Mouse (Mus musculus) gastrocnemius, adult 8-10 months (tissue): ENCODE measurements around the gene Agpat3. TPM values are rescaled to one million over a fixed set of nuclear protein-coding genes. Genes with fewer than 3 reads are reported as not detected.

Experiments
- DNase-seq, 2 experiments: peaks; one replicate each; pipeline ENCODE4 v3.0.0; 2022; ENCODE audit warnings: low spot score in 2 of 2
- total RNA-seq, 4 experiments: library from RNA; stranded (reverse); gene quantifications; 2 replicates each; pipeline ENCODE4 v1.2.4; 2022

The Agpat3 gene
- 100 to 1,000 TPM; 107 to 126 (median 122) TPM for total RNA-seq

- DNase-seq: peak; percentile 23 to 27
Observed at GRCm38 (mm10) chr10:78351887-78352665, at the start of gene Agpat3. TSS of gene Agpat3 (minus strand) at chr10:78352489.

DNA sequence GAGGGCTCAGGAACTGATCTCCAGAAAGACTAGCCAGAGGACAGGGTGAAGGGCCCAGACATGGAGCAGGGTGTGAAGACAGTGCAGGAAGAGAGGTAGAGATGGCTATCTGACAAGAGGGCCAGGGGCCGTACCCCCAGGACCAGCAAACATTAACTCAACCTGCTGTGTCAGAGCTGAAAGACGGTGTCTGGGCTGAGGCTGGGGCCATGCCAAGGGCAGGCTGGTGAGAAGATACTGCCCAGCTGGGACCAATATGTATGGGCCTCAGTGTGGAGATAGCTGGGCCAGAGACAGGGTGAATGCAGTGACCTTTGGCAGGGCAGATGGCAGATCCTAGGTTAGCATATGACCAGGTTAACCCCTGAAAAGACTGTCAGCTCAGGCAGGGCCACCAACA, 48.8 kb upstream of the Agpat3 start:
- DNase-seq: no peak

- DNase-seq: no peak
Observed at GRCm38 (mm10) chr10:78399090-78399657, 46.9 kb upstream of the Agpat3 start.

- DNase-seq: no peak
Observed at GRCm38 (mm10) chr10:78396625-78396885, 44.3 kb upstream of the Agpat3 start.

DNA sequence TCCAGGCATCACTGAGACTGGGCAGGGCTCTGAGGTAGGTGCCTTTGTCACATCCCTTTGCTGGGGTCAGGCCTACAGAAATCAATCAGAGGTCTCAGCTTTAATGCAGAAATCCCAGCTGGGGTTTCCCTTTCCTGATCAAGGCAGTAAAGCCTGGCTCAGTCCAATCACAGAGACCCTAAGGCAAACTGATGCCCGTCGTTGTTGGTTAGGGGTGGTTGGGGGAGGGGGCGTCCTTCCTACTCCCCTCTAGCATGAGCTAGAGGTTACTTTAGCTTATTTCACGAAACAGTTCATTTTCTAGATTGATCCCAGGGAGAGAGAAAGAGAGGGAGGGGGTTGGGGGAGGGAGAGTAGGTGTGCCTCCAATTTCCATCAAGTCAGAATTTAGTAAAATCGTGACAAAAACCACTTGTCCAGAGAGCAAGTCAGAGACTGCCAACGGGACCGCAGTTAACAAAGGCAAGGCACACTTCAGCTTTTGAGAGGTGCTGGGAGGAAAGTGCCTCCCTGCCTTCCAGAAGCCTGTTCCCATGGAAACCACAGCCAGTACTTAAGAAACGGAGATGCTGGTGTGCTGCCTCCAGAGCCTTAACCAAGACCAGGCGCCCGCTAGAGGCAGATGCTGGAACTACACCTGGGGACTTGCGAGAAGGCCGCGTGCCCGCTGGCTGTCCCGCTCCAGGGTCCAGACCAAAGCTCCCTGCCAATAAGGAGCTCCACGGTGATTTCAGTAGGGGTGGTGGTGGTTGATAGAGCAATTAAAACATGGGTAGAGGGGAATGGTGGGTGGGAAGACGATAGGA, 43.7 kb upstream of the Agpat3 start:
- DNase-seq: peak; percentile 79 to 84

DNA sequence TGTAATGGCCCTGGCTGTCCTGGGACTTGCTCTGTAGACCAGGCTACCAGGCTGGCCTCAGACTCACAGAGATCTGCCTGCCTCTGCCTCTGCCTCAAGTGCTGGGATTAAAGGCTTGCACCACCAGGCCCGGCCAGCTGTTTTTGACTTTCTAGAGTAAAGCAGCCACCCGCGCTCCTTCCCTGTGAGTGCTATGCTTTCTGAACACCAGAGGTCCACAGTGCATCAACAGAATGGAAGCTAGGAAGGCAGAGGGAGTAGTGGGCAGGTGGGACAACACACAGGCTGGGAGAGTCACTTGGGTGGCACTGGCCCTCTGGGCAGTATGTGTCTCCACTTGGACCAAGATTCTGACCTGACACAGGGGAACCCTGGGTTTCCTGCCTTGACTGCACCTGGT, 43.1 kb upstream of the Agpat3 start:
- DNase-seq: no peak

- DNase-seq: peak; percentile 59 to 64
Observed at GRCm38 (mm10) chr10:78392072-78392471, 39.8 kb upstream of the Agpat3 start.

DNA sequence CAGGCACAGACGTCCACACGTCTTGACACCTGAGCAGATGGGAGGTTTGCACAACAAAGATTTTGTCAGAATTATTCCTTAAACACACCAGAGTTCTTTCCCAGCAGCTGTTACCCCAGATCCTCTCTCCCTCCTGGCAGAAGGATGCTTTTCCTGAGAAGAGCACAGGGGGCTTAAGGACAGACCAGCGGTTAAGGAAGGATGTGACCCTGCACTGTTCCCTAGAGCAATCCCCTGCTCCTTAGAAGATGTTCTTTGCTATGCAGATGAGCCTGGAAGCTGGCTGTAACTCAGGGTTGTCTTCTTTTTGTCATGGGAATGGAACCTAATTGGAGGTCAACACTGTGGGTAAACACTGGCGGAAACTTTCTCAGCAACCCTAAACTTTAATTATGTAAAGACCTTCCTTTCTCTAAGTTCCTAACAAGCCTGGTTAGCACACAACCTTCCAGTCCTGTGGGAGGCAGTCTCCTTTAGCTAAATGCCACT, 38.7 kb upstream of the Agpat3 start:
- no peak for DNase-seq

GRCm38 (mm10) chr10:78388216-78388980, 36.1 kb upstream of the Agpat3 start:
- no peak for DNase-seq

DNA sequence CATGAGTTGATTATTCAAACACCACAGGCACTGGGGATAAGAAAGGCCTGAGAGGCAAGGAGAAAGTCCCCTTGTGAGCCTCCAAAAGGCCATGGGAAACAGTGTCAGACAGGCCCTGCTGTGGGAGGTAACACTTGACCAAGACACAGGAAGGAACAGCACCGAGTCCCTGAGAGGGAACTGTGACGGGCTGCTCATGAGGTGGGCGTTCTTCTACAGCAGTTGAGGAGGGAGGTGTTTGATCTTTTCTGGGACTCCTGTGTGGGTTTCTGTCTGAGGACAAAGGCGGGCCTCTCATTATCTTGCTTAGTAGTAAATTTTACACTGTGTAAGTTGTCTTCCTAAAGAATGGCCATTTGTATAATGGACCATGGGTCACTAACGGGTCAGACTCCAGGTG, 33.2 kb upstream of the Agpat3 start:
- no peak for DNase-seq

GRCm38 (mm10) chr10:78383567-78383966, 31.3 kb upstream of the Agpat3 start:
- DNase-seq: no peak

DNA sequence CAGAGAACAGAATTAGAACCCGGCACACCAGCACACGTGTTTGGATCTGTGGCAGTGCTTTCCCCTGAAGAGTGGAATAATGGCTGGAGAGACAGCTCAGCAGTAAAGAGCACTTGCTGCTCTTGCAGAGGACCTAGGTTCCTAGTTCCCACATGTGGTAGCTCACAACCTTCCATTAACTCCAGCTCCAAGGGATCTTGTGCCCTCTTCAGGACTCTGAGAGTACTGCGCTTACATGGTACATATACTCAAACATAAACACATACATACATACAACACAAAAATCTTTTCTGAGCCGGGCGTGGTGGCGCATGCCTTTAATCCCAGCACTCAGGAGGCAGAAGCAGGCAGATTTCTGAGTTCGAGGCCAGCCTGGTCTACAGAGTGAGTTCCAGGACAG, 26.2 kb upstream of the Agpat3 start:
- no peak for DNase-seq

- no peak for DNase-seq
Observed at GRCm38 (mm10) chr10:78372681-78373668, 20.7 kb upstream of the Agpat3 start.

GRCm38 (mm10) chr10:78371746-78372145, 19.5 kb upstream of the Agpat3 start:
- no peak for DNase-seq

DNA sequence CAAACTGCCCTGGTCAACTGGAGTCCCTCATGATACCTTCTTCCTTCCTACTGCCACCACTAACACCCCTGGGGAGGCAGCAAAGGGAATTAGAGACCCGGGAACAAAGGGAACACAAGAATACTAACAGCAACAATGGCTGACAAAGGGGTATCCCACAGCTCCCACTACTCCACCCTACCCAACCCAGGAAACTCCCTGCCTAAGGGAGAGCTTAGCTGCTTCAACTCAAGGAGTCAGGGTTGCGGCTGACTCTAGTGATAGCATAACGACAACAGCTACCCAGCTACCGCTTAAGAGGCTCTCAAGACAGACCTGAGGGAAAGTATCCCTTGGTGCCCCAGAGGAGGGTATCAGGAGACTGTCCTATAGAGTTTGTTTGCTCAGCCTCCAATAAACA, 15.3 kb upstream of the Agpat3 start:
- DNase-seq: no peak

- no peak for DNase-seq
Observed at GRCm38 (mm10) chr10:78366851-78367312, 14.6 kb upstream of the Agpat3 start.

- DNase-seq: no peak
Observed at GRCm38 (mm10) chr10:78366195-78366834, 14.0 kb upstream of the Agpat3 start.

DNA sequence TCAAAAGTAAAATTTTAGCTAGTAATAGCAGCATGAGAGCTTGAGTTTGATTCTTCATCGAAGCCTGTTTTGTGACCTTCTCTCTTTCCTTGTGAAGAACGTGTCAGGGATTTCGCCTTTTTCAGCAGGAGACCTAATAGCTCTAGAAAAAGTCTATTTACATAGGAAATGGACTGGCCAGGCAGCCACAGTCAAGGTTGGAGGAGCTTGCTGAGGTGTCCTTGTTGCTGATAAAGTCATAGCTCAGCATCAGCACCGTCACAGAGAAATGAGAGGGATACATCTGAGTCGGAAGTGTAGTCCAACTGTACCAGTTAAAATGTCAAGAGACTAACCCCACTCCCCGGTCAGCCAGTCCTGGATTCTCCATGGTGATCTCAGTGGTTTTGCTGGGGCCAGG, 13.3 kb upstream of the Agpat3 start:
- no peak for DNase-seq

DNA sequence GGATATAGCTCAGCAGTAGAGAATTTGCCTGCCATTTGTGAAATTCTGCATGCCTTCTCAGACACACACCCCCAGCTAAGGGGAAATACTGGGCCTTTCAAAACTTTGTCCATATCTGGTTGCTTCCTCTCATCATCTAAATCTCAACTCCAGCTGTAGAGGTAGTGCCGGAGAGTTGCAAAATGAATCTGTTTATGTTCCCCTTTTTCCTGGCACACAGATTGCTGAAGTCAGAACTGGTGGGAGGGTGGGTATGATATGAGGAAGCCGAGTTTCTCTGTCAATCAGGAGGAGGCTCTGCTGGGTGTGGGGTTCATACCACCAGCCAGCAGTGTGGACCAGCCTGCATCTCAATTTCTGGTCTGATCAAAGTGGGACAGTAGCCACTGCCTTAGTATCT, 11.8 kb upstream of the Agpat3 start:
- no peak for DNase-seq

DNA sequence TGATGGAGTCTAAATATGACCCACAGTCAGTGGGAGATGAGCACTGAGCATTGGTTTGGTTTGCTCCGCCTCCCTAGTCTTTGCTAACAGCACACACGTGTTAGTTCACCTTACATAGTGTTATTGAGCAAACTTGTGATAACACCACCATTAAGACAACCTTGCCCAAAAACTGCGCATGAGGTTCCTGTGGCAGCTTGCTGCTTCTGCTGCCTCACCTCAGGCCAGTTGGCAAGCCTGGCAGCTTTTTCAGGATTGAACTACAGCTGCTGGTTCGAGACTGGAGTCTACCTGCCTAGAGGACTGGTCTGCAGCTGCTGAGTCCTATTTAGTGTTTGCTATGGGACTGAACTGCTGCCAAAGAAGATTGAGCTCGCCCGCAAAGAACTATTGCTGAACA, 11.1 kb upstream of the Agpat3 start:
- no peak for DNase-seq
